Mouse (Mus musculus) forebrain, embryonic 16.5 days (tissue): ENCODE measurements at regions not wholly inside any gene's neighbourhood (a gene's known extent, or its start where the extent isn't known, plus 50 kb on each side); places are given as distances from the start of the nearest gene placed in this dataset.

Source experiments
- ATAC-seq: fragments of 200-750 bp; cut with Nextera tagmentation; 2 replicates; pipeline ENCODE4 v1.8.0; 2017; ENCODE audit warnings: mild to moderate bottlenecking, moderate library complexity
- H3K27ac ChIP-seq: fragments of 300-500 bp; sonication (generic); 2 replicates; pipeline ENCODE4 v1.5.1; 2014; ENCODE audit warnings: low read length, control low read depth
- H3K27me3 ChIP-seq: fragments of 300-500 bp; sonication (generic); replicated peaks from 2 replicates; pipeline ENCODE4 v1.6.1; 2014; ENCODE audit warnings: low read length; ENCODE audit not compliant: control insufficient read depth, insufficient read depth
- H3K36me3 ChIP-seq: fragments of 300-500 bp; sonication (generic); 2 replicates; pipeline ENCODE4 v1.6.1; 2014; ENCODE audit not compliant: control insufficient read depth, insufficient read depth
- H3K4me1 ChIP-seq: fragments of 300-500 bp; sonication (generic); replicated peaks from 2 replicates; pipeline ENCODE4 v1.6.1; 2014; ENCODE audit warnings: low read length; ENCODE audit not compliant: control insufficient read depth, insufficient read depth
- H3K4me2 ChIP-seq: fragments of 300-500 bp; sonication (generic); 2 replicates; pipeline ENCODE4 v1.6.1; 2014; ENCODE audit warnings: mild to moderate bottlenecking, low read length, control low read depth
- H3K4me3 ChIP-seq: fragments of 300-500 bp; sonication (generic); replicated peaks from 2 replicates; pipeline ENCODE4 v1.5.1; 2014; ENCODE audit warnings: mild to moderate bottlenecking, low read length, control low read depth
- H3K9ac ChIP-seq: fragments of 300-500 bp; sonication (generic); replicated peaks from 2 replicates; pipeline ENCODE4 v1.6.1; 2014; ENCODE audit warnings: low read depth, low read length, control low read depth
- H3K9me3 ChIP-seq: fragments of 300-500 bp; sonication (generic); 2 replicates; pipeline ENCODE4 v1.6.1; 2016; ENCODE audit warnings: low read length; ENCODE audit not compliant: control insufficient read depth
- WGBS: fragments of 180-500 bp; shearing (Covaris S2); extraction: QIAGEN DNeasy Blood & Tissue Kit; methylation state at CpG from one replicate; pipeline ENCODE4 v1.1.7; 2014; 5-methylcytosine and 5-hydroxymethylcytosine counted together

DNA sequence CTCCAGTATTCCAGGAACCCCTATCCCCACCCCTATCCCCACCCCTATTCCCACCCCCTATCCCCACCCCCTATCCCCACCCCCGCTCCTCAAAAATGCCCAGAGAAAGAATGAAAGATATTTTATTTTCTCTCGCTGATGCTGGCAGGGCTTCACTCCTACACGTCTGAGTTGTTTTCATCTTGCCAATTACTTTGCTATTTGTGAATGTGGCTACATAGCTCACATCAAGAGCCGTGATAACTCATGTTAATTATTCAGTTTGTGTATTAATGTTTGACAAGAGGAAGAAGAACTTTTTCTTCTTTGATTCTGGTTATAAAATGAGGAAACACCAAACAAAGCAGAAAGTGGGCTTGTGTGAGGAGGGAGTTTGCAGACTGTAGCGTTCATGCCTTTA lies 57.8 kb upstream of the Gm10295 start:
- Histone ChIP-seq H3K4me3 (no peak overlapping the region), H3K4me2 (no peak overlapping the region), H3K9me3 (no peaks in the 10 kb centered on the region), H3K9ac (no peak overlapping the region), H3K4me1 (peaks cover 7% of the 10 kb centered on the region), H3K27ac (no peak overlapping the region), H3K36me3 (no peaks in the 10 kb centered on the region), H3K27me3 (peaks cover 30% of the 10 kb centered on the region)
- WGBS, result 45% methylated on average over 5 of the region's 5 CpGs
- ATAC-seq, result no peak

- H3K9me3 ChIP-seq, result no peaks in the 10 kb centered on the region
- no peaks in the 10 kb centered on the region for H3K36me3 ChIP-seq
- peaks cover 27% of the 10 kb centered on the region for H3K27me3 ChIP-seq
- H3K4me2 ChIP-seq, result no peak overlapping the region
- no peak overlapping the region for H3K9ac ChIP-seq
- no peak overlapping the region for H3K27ac ChIP-seq
- ATAC-seq, result no peak
- H3K4me1 ChIP-seq, result peaks cover under 1% of the 10 kb centered on the region; the same call in 1 of the 2 replicates
- 71% methylated on average over 8 of the region's 8 CpGs for WGBS
- no peak overlapping the region for H3K4me3 ChIP-seq
Measured at GRCm38 (mm10) chr7:71406283-71406682, 55.0 kb upstream of the Gm10295 start.
